Mouse (Mus musculus): ENCODE results near the gene R3hdm4.

DNA sequence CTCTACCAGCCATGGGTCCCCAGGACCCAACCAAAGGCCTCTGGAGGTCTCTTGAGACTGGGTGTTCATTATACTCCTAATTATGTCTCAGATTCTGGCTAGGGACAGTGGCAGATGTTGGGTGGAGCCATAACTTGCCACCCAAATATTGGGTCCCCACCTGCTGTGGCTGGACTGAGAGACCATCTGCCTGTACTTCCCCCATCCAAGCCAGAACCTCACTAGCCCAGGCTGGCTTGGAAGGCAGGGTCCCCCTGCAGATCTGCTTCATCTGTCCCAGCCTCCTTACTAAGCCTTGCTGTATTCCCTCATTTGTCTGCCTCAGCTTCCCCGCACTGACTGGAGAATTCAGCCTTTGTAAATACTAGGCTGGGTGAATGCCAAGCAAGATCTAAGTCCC lies 47.2 kb upstream of the R3hdm4 start:
- TF ChIP-seq CTCF (IDR thresholded peaks at IDR 0.05) (no peak), POLR2A (IDR thresholded peaks at IDR 0.05; ENCODE audit: insufficient read depth, low read depth, low read length) (no peak)

Measured in heart, adult 2 months (tissue).